Mouse (Mus musculus) kidney, embryonic 15.5 days (tissue): ENCODE measurements at regions not wholly inside any gene's neighbourhood (a gene's known extent, or its start where the extent isn't known, plus 50 kb on each side); places are given as distances from the start of the nearest gene placed in this dataset.
A peak's percentile ranks its signal among the peaks of the same experiment; 100 is the strongest.

Source experiments
- ATAC-seq: fragments of 200-750 bp; cut with Nextera tagmentation; replicated peaks from 2 replicates; pipeline ENCODE4 v1.8.0; 2017; ENCODE audit warnings: moderate TSS enrichment; ENCODE audit not compliant: low FRiP score
- H3K27ac ChIP-seq: fragments of 300-500 bp; sonication (generic); 2 replicates; pipeline ENCODE4 v1.5.1; 2015; ENCODE audit warnings: mild to moderate bottlenecking, inconsistent platforms
- H3K27me3 ChIP-seq: fragments of 300-500 bp; sonication (generic); 2 replicates; pipeline ENCODE4 v1.6.1; 2015; ENCODE audit warnings: inconsistent platforms
- H3K36me3 ChIP-seq: fragments of 300-500 bp; sonication (generic); 2 replicates; pipeline ENCODE4 v1.6.1; 2015; ENCODE audit warnings: inconsistent platforms
- H3K4me1 ChIP-seq: fragments of 300-500 bp; sonication (generic); 2 replicates; pipeline ENCODE4 v1.6.1; 2015; ENCODE audit warnings: inconsistent platforms
- H3K4me2 ChIP-seq: fragments of 300-500 bp; sonication (generic); 2 replicates; pipeline ENCODE4 v1.6.1; 2015; ENCODE audit warnings: moderate library complexity, mild to moderate bottlenecking, inconsistent platforms
- H3K4me3 ChIP-seq: fragments of 300-500 bp; sonication (generic); replicated peaks from 2 replicates; pipeline ENCODE4 v1.5.1; 2015; ENCODE audit warnings: mild to moderate bottlenecking, inconsistent platforms
- H3K9ac ChIP-seq: fragments of 300-500 bp; sonication (generic); 2 replicates; pipeline ENCODE4 v1.6.1; 2015; ENCODE audit warnings: mild to moderate bottlenecking, inconsistent platforms
- H3K9me3 ChIP-seq: fragments of 300-500 bp; sonication (generic); replicated peaks from 2 replicates; pipeline ENCODE4 v1.6.1; 2016; ENCODE audit warnings: inconsistent platforms
- WGBS: fragments of 180-500 bp; shearing (Covaris S2); methylation state at CpG from one replicate; pipeline ENCODE4 v1.1.7; 2015; ENCODE audit warnings: mixed read lengths; 5-methylcytosine and 5-hydroxymethylcytosine counted together

- WGBS = 66% methylated on average over 8 of the region's 8 CpGs
- H3K9me3 ChIP-seq = no peaks in the 10 kb centered on the region
- H3K36me3 ChIP-seq = no peaks in the 10 kb centered on the region
- H3K27ac ChIP-seq = no peak overlapping the region
- no peaks in the 10 kb centered on the region for H3K27me3 ChIP-seq
- H3K9ac ChIP-seq = no peak overlapping the region
- peaks cover 15% of the 10 kb centered on the region for H3K4me1 ChIP-seq
- no peak for ATAC-seq
- no peak overlapping the region for H3K4me3 ChIP-seq
- H3K4me2 ChIP-seq = no peak overlapping the region
Measured at GRCm38 (mm10) chr6:31617341-31617740, 53.6 kb upstream of the Podxl start.

GRCm38 (mm10) chr6:31615426-31615970 lies 51.7 kb upstream of the Podxl start:
- H3K4me2 ChIP-seq = no peak overlapping the region
- no peak for ATAC-seq
- H3K9me3 ChIP-seq = no peaks in the 10 kb centered on the region
- no peaks in the 10 kb centered on the region for H3K27me3 ChIP-seq
- H3K27ac ChIP-seq = no peak overlapping the region
- peaks cover 10% of the 10 kb centered on the region for H3K4me1 ChIP-seq
- H3K9ac ChIP-seq = no peak overlapping the region
- H3K36me3 ChIP-seq = no peaks in the 10 kb centered on the region
- 86% methylated on average over 4 of the region's 4 CpGs for WGBS
- no peak overlapping the region for H3K4me3 ChIP-seq

GRCm38 (mm10) chr6:31614563-31614962 lies 50.8 kb upstream of the Podxl start:
- Histone ChIP-seq H3K9me3 (no peaks in the 10 kb centered on the region), H3K4me3 (no peak overlapping the region), H3K9ac (no peak overlapping the region), H3K36me3 (no peaks in the 10 kb centered on the region), H3K27ac (no peak overlapping the region), H3K27me3 (no peaks in the 10 kb centered on the region), H3K4me1 (peaks cover 10% of the 10 kb centered on the region), H3K4me2 (no peak overlapping the region)
- ATAC-seq = no peak
- 93% methylated on average over 4 of the region's 4 CpGs for WGBS

- H3K27me3 ChIP-seq = no peaks in the 10 kb centered on the region
- no peaks in the 10 kb centered on the region for H3K9me3 ChIP-seq
- ATAC-seq = 0 out of 2 replicates have a peak, but pooled peaks have one; percentile 52
- no peaks in the 10 kb centered on the region for H3K36me3 ChIP-seq
- no peak overlapping the region for H3K4me2 ChIP-seq
- H3K4me1 ChIP-seq = peaks cover 10% of the 10 kb centered on the region
- H3K27ac ChIP-seq = 0 out of 2 replicates have a peak overlapping the region, but pooled peaks have one; percentile 23
- H3K9ac ChIP-seq = no peak overlapping the region
- 47% methylated on average over 13 of the region's 13 CpGs for WGBS
- no peak overlapping the region for H3K4me3 ChIP-seq
Measured at GRCm38 (mm10) chr6:31613590-31614319, 50.0 kb upstream of the Podxl start.
